Mouse (Mus musculus) heart, embryonic 15.5 days (tissue): ENCODE measurements around the gene Csf3. TPM values are rescaled to one million over a fixed set of nuclear protein-coding genes. Genes with fewer than 3 reads are reported as not detected.

Experiments used
- ATAC-seq: fragments of 200-750 bp; cut with Nextera tagmentation; replicated peaks from 2 replicates; pipeline ENCODE4 v1.8.0; 2017; ENCODE audit warnings: low read depth, moderate TSS enrichment; ENCODE audit not compliant: insufficient number of reproducible peaks, insufficient read depth, low FRiP score
- H3K27ac ChIP-seq: fragments of 300-500 bp; sonication (generic); 2 replicates; pipeline ENCODE4 v1.5.1; 2015; ENCODE audit warnings: mild to moderate bottlenecking, inconsistent platforms
- H3K27me3 ChIP-seq: fragments of 300-500 bp; sonication (generic); 2 replicates; pipeline ENCODE4 v1.6.1; 2015; ENCODE audit warnings: inconsistent platforms
- H3K36me3 ChIP-seq: fragments of 300-500 bp; sonication (generic); 2 replicates; pipeline ENCODE4 v1.6.1; 2015; ENCODE audit warnings: mild to moderate bottlenecking, inconsistent platforms
- H3K4me1 ChIP-seq: fragments of 300-500 bp; sonication (generic); replicated peaks from 2 replicates; pipeline ENCODE4 v1.6.1; 2015; ENCODE audit warnings: inconsistent platforms
- H3K4me2 ChIP-seq: fragments of 300-500 bp; sonication (generic); 2 replicates; pipeline ENCODE4 v1.6.1; 2015; ENCODE audit warnings: inconsistent platforms, mild to moderate bottlenecking, moderate library complexity
- H3K4me3 ChIP-seq: fragments of 300-500 bp; sonication (generic); 2 replicates; pipeline ENCODE4 v1.5.1; 2015; ENCODE audit warnings: mild to moderate bottlenecking, inconsistent platforms
- H3K9ac ChIP-seq: fragments of 300-500 bp; sonication (generic); 2 replicates; pipeline ENCODE4 v1.6.1; 2015; ENCODE audit warnings: mild to moderate bottlenecking, inconsistent platforms
- H3K9me3 ChIP-seq: fragments of 300-500 bp; sonication (generic); replicated peaks from 2 replicates; pipeline ENCODE4 v1.6.1; 2016; ENCODE audit warnings: inconsistent platforms
- WGBS: fragments of 180-500 bp; shearing (Covaris S2); methylation state at CpG from one replicate; pipeline ENCODE4 v1.1.7; 2015; ENCODE audit warnings: mixed read lengths; 5-methylcytosine and 5-hydroxymethylcytosine counted together
- polyA plus RNA-seq: library from polyadenylated mRNA; unstranded; fragments of >200 nt; fragmentation: Nextera tagmentation; extraction: Ambion mirVana; gene quantifications from 2 replicates; pipeline ENCODE4 v1.2.1, GENCODE M21; 2015

The Csf3 gene
- polyA plus RNA-seq, 1 experiment from 2014 or later: not detected

GRCm38 (mm10) chr11:98697225-98697624 lies 3.8 kb upstream of the Csf3 start:
- H3K36me3 ChIP-seq: peaks cover 34% of the 10 kb centered on the region
- H3K4me1 ChIP-seq: peaks cover 25% of the 10 kb centered on the region
- no peak overlapping the region for H3K4me2 ChIP-seq
- ATAC-seq: no peak
- H3K4me3 ChIP-seq: no peak overlapping the region
- no peak overlapping the region for H3K9ac ChIP-seq
- WGBS: 86% methylated on average over 12 of the region's 12 CpGs
- H3K27ac ChIP-seq: no peak overlapping the region
- H3K27me3 ChIP-seq: 0 out of 2 replicates have a peak, but pooled peaks cover 3% of the 10 kb centered on the region
- no peaks in the 10 kb centered on the region for H3K9me3 ChIP-seq

- Histone ChIP-seq H3K9ac (no peak overlapping the region), H3K4me3 (no peak overlapping the region), H3K4me1 (peaks cover 21% of the 10 kb centered on the region), H3K27me3 (0 out of 2 replicates have a peak, but pooled peaks cover 3% of the 10 kb centered on the region), H3K9me3 (no peaks in the 10 kb centered on the region), H3K4me2 (no peak overlapping the region), H3K36me3 (peaks cover 16% of the 10 kb centered on the region), H3K27ac (no peak overlapping the region)
- 80% methylated on average over 16 of the region's 16 CpGs for WGBS
- no peak for ATAC-seq
These were observed 2.0 kb upstream of the Csf3 start for GRCm38 (mm10) chr11:98698849-98699640.

- no peak overlapping the region for H3K4me3 ChIP-seq
- no peaks in the 10 kb centered on the region for H3K9me3 ChIP-seq
- no peak overlapping the region for H3K9ac ChIP-seq
- H3K27ac ChIP-seq: no peak overlapping the region
- peaks cover 8% of the 10 kb centered on the region for H3K36me3 ChIP-seq
- H3K4me2 ChIP-seq: no peak overlapping the region
- H3K27me3 ChIP-seq: 0 out of 2 replicates have a peak, but pooled peaks cover 3% of the 10 kb centered on the region
- WGBS: 24% methylated on average over 4 of the region's 4 CpGs
- no peak for ATAC-seq
- peaks cover 19% of the 10 kb centered on the region for H3K4me1 ChIP-seq
These were observed 1.2 kb upstream of the Csf3 start for GRCm38 (mm10) chr11:98699911-98700310.

GRCm38 (mm10) chr11:98702323-98702722 lies 1.3 kb downstream of the Csf3 start:
- Histone ChIP-seq H3K9ac (no peak overlapping the region), H3K27me3 (0 out of 2 replicates have a peak, but pooled peaks cover 3% of the 10 kb centered on the region), H3K4me2 (no peak overlapping the region), H3K4me3 (no peak overlapping the region), H3K9me3 (no peaks in the 10 kb centered on the region), H3K4me1 (peaks cover 15% of the 10 kb centered on the region), H3K36me3 (peaks cover 12% of the 10 kb centered on the region), H3K27ac (no peak overlapping the region)
- WGBS: 59% methylated on average over 5 of the region's 5 CpGs
- no peak for ATAC-seq

- H3K27me3 ChIP-seq: 0 out of 2 replicates have a peak, but pooled peaks cover 3% of the 10 kb centered on the region
- no peaks in the 10 kb centered on the region for H3K9me3 ChIP-seq
- WGBS: 85% methylated on average over 10 of the region's 10 CpGs
- no peak overlapping the region for H3K9ac ChIP-seq
- ATAC-seq: no peak
- no peak overlapping the region for H3K4me3 ChIP-seq
- H3K4me2 ChIP-seq: no peak overlapping the region
- peaks cover 39% of the 10 kb centered on the region for H3K4me1 ChIP-seq
- H3K27ac ChIP-seq: no peak overlapping the region
- peaks cover 19% of the 10 kb centered on the region for H3K36me3 ChIP-seq
These were observed 4.0 kb downstream of the Csf3 start for GRCm38 (mm10) chr11:98705021-98705420.

- H3K9me3 ChIP-seq: no peaks in the 10 kb centered on the region
- H3K27me3 ChIP-seq: no peaks in the 10 kb centered on the region
- H3K27ac ChIP-seq: peak overlapping the region; percentile 84
- 65% methylated on average over 22 of the region's 22 CpGs for WGBS
- H3K4me1 ChIP-seq: peaks cover 37% of the 10 kb centered on the region
- H3K9ac ChIP-seq: no peak overlapping the region
- H3K4me2 ChIP-seq: peak overlapping the region; percentile 19; the same call in 1 of the 2 replicates
- ATAC-seq: peak; percentile 67
- H3K36me3 ChIP-seq: peaks cover 28% of the 10 kb centered on the region
- no peak overlapping the region for H3K4me3 ChIP-seq
These were observed 6.6 kb downstream of the Csf3 start for GRCm38 (mm10) chr11:98707401-98708281.

GRCm38 (mm10) chr11:98708282-98708956 lies 7.4 kb downstream of the Csf3 start:
- Histone ChIP-seq H3K27ac (peak overlapping the region; percentile 84), H3K27me3 (no peaks in the 10 kb centered on the region), H3K9ac (no peak overlapping the region), H3K4me2 (peak overlapping the region; percentile 19; the same call in 1 of the 2 replicates), H3K9me3 (no peaks in the 10 kb centered on the region), H3K36me3 (peaks cover 35% of the 10 kb centered on the region), H3K4me1 (peaks cover 37% of the 10 kb centered on the region), H3K4me3 (no peak overlapping the region)
- WGBS: 72% methylated on average over 19 of the region's 19 CpGs
- ATAC-seq: no peak; the same call in 1 of the 2 replicates

GRCm38 (mm10) chr11:98709001-98709741 lies 8.1 kb downstream of the Csf3 start:
- no peak for ATAC-seq
- Histone ChIP-seq H3K36me3 (peaks cover 43% of the 10 kb centered on the region), H3K4me3 (no peak overlapping the region), H3K9me3 (no peaks in the 10 kb centered on the region), H3K4me1 (peaks cover 37% of the 10 kb centered on the region), H3K27ac (peak overlapping the region; percentile 84), H3K4me2 (0 out of 2 replicates have a peak overlapping the region, but pooled peaks have one; percentile 0), H3K9ac (0 out of 2 replicates have a peak overlapping the region, but pooled peaks have one; percentile 13), H3K27me3 (no peaks in the 10 kb centered on the region)
- 56% methylated on average over 26 of the region's 26 CpGs for WGBS

- WGBS: 38% methylated on average over 12 of the region's 12 CpGs
- Histone ChIP-seq H3K36me3 (peaks cover 48% of the 10 kb centered on the region; the same call in 1 of the 2 replicates), H3K4me1 (peaks cover 37% of the 10 kb centered on the region), H3K9ac (no peak overlapping the region), H3K27ac (peak overlapping the region; percentile 84), H3K27me3 (no peaks in the 10 kb centered on the region), H3K4me3 (no peak overlapping the region), H3K4me2 (0 out of 2 replicates have a peak overlapping the region, but pooled peaks have one; percentile 14), H3K9me3 (no peaks in the 10 kb centered on the region)
- peak; percentile 21; the same call in 1 of the 2 replicates for ATAC-seq
These were observed 9.5 kb downstream of the Csf3 start for GRCm38 (mm10) chr11:98710416-98711045.

GRCm38 (mm10) chr11:98711046-98711434 lies 10.0 kb downstream of the Csf3 start:
- H3K27ac ChIP-seq: peak overlapping the region; percentile 84
- WGBS: 66% methylated on average over 4 of the region's 4 CpGs
- H3K36me3 ChIP-seq: peaks cover 51% of the 10 kb centered on the region; the same call in 1 of the 2 replicates
- no peak for ATAC-seq
- H3K9me3 ChIP-seq: no peaks in the 10 kb centered on the region
- H3K27me3 ChIP-seq: no peaks in the 10 kb centered on the region
- H3K9ac ChIP-seq: no peak overlapping the region
- no peak overlapping the region for H3K4me2 ChIP-seq
- peaks cover 37% of the 10 kb centered on the region for H3K4me1 ChIP-seq
- no peak overlapping the region for H3K4me3 ChIP-seq
